Mouse (Mus musculus) cerebellum, adult 9-11 months (tissue): Measurements from ENCODE around the gene Gm37419.

Experiments used
- DNase-seq: peaks from one replicate; pipeline ENCODE4 v3.0.0; 2022

Gene Gm37419

DNA sequence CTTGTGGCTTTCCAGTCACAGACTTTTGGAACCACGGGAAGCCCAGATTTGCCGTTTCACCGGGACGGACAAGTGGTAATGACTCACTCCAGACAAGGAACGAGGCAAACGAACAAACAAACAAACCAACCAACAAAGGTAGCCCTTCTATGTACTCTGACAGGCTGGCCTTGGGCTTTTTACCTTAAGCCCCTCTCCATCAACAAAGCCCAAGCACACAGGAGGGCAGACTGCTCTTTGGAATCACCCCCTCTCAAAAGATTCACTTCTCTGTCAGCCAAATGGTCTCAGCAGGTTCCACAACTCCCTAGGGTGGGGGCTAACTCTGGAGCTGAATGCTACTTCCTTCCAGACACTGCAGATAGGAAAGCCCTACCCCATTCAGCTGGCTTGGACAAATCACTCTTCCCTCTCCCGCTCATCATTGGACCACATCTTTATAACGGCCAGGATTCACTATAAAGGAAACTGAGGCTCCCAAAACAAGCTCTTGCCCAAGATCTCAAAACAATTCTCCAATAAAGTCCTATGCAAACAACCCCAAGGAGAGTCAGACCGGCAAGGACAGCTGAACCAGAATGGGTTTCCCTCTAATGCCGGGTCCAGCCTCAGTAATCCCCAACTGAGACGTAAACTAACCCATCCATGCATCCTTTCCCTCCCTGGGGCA, 7.9 kb upstream of the Gm37419 start:
- peak; percentile 40 for DNase-seq

DNA sequence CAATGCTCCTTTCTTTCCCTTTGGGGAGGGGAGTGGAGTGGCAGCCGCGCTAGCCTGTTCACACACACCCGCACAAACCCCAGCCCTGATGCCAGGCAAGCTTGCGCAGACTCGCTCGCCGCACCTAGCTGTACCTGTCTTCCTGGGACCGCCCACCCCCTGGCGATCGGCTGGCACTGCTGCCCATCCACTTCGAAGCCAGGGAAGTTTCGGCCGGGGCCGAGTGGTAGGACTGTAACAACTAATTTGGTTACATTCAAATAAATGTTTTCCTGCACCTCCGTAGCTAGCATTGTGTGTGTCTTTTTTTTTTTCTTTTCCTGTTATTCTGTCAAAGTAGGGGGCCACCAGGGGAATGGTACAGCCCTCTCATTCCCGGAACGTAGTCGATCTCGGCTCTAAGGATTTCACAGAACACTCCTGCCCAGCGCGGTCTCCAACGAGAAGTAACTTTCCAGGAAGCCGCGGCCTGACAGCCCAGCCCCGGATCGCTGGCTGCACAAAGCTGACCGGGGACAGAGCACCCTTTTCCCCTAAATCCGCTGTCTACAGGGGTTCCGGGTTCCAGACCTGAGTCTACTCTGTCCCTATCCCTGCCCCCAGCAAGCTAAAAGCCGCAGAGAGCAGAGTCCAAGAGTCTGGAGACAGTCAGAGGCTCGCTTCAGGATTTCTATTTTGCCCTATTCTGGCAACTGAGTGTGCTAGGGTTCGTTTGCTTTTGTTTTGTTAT, 7.1 kb upstream of the Gm37419 start:
- DNase-seq, result peak; percentile 65

DNA sequence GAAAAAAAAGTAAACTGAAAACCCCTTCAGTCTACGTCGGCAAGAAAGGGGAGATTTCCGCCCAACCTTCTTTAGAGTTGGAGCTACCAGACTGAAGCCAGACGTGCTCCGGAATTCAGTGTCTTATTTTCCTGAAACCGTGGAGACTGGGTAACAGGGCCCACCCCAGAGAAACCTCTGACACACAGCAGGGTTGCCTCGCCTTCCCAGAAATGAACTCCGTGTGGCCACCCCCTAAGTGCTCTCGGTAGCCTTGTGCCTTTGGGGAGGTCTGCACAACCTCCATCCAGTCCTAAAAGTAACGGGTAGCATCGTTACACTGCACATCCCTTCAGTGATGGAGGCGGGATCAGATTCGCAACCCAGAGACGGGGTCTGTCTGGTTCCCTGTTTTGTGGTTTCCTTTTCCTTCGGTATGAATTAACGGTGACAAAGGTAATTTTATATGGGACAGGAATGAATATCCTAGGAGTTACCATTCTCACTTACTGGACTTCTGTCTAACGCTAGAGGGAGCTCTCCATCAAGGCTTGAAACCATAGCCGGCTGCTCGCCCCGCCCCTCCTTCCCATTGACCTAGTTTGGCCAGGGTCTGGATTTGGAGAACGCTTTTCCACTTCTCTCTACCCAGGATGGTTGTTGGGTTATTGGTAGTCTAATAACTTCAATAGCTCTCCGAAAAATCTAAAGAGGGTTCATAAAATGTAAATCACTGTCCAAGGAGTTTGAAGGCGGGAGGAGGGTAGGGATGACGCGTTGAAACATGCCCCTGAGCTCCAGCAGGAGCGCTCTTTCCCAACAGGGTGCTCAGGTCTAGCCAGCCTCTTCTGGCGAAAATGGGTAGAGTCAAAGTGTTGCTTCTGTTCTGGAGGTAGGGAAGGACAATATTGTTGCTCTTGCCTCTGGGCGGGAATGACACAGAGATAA, 6.1 kb upstream of the Gm37419 start:
- DNase-seq, result peak; percentile 91

DNA sequence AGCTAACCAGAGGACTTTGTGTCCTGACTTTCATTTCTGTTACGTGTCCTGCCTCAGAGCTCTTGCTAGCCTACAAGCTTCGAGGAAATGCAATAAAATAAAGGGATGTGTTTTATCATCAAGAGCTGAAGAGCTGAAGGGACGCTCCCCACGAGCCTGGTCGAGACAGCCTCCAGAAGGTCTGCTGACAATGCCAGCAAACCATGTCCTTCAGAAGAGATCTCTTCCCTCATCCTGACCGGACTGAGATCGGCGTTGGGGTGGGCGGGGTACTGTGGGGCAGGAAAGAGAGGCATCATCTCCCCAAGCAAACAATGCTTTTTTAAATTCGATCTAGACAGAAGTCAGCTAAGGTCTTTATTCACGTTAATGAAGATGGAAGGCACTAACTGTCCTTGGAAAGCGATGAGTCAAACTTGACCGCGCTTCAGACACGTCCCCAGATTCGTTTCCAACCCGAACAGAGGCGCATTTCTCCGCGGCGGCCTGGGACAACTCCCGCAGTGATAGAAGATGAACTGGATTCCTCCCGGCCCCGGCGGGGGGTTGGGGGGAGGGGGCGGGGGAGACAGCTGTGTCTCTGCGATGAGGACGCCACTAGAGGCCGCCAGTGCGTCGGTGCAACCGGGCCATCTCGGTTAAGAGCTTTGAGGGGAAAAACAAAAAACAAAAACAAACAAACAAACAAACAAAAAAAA, 5.2 kb upstream of the Gm37419 start:
- peak; percentile 87 for DNase-seq

DNA sequence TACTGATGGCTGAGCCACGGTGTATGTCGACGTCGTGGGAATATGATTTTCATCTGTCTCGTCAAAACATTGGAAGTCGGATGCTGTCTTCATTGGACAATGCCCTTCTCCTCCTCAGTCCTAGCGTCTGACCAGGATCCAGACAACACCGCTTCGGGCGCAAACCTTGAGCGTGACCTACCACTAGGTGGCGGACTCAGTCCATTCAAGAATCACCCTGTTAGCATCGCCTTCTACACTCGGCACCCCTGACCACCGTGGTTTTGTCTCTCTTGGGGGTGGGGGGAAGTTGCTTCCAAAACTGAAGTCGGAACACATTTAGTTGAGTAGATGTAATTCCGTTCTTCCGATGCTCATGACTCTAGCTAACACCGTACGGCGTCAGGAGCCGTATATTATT, 4.1 kb upstream of the Gm37419 start:
- DNase-seq, result peak; percentile 90

DNA sequence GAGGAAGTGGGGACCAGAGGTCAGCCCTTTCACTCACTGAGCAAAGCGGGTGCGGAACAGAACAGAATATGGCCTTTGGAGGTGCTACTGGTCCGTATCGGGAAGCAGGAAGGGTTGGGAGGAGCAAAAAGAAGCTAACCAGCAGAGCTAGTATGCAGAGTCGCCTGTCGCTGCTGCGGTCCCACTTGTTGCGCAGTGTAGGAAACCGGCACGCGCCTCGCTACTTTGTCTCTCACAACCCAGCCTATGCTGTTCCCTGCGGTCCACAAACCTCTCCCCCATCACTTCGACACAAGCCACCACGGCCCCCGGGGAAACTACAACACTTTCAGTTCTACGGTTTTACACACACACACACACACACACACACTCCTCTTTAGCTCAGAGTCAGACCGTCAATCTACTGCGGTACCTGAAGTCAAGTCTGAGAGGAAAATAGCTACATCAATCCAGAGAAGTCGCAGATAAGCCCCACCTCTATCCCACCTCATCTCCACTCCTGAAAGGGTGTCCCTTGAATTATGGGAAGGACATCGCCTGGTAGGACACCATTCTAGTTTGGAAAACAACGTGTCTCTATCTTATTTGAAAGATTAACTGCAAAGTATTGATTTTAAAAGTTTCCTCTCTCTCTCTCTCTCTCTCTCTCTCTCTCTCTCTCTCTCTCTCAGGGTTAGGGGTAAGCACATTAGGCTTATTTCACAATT, 3.4 kb upstream of the Gm37419 start:
- peak; percentile 73 for DNase-seq

DNA sequence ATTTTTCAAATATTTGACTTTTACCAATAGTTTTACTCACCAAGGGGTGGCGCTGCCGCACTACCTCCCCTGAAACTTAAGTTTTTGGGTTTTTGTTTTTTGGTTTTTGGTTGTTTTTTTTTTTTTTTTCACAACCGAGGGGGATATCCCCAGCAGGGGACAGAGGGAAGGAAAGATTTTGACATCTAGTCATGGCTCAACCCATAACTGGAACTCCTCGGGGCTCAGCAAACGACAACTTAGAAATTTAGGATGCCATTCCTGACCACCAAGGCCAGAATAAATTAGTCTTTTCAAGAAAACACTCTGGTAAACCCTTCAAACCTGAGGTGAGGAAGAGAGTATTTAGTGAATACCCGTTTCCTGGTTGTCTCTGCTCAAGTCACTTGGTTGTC, 2.8 kb upstream of the Gm37419 start:
- peak; percentile 46 for DNase-seq

DNA sequence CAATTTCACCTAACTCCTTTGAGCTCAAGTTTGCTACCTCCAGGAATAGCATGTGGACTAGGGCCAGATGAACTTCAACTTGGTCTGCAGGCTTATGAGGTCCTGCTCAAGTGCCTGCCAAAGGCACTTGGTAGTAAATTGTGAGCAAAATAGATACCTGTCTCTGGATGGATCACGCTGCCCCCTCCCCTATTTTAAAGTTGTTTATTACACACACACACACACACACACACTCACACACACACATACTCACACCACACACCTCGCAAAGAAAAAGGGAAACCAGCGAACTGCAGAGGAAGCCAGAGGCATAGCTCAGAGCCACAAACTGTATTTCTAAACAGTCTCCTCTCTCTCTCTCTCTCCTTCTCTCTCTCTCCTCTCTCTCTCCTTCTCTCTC, 2.1 kb upstream of the Gm37419 start:
- peak; percentile 45 for DNase-seq

DNA sequence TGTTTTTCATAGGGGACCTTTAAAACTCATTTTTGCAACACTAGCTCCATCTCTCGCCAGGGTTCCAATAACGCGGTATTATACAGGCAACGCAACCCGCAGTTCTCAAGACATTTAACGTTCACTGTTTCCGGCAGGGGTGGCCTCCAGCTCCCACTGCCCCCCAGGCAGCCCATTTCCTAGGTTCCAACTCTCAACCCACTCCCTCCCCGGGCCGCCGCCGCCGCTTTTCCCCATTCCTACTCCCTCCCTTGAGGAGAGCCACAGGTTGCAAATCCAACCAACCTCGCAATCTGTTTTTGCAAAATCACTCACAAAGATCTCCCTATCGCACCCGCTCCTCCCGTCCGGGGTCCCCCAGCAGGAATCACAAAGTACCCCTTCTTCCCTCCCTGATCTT, 1.4 kb upstream of the Gm37419 start:
- peak; percentile 73 for DNase-seq

DNA sequence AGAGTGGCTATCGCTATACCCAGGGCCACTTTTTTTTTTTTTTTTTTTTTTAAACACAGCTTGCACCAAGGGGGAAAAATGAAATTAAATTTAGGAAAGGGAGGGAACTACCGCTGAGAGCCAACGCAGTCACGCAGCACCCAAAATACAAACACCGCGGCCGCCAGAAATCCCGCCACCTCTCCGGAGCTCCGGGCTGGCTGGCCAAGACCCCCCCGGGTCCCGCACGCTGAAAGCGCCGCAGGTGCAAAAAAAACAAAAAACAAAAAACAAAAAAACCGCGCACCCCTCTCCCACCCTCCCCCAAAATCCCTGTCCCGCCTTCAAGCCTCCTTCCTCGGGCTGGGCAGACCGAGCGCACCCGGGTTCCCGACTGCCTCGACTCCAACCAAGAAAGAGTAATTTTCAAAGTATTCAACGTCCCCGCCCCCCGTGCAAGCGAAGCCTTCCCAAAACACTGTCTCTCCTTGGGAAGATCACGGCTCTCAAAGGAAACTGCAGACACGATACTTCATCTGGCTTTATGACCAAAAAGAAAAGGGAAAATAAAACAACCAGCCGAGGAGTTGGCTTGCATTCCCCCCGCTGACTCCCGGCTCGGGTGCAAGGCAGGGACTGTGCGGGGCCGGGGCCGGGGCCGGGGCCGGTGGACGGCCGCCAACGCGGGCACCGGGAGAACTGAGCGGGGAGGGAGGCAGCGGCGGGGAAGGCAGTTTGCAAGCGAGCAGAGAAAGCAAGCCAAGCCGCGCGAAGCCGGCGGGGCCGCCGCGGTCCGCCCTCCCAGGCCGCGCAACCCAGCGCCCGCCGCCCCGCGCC, 733 bp upstream of the Gm37419 start:
- peak; percentile 78 for DNase-seq

DNA sequence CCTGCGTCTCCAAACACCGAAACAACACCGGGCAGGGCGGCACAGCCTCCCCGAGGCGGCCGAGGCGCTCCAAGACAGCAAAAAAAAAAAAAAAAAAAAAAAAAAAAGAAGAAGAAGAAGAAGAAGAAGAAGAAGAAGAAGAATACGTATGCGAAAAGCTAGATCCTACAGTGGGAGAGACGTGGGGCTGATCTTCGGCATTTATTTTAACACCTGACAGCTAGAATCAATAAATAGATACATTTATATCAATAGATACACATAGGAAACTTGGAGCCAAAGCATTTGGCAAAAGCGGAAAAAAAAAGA, 171 bp upstream of the Gm37419 start:
- no peak for DNase-seq

DNA sequence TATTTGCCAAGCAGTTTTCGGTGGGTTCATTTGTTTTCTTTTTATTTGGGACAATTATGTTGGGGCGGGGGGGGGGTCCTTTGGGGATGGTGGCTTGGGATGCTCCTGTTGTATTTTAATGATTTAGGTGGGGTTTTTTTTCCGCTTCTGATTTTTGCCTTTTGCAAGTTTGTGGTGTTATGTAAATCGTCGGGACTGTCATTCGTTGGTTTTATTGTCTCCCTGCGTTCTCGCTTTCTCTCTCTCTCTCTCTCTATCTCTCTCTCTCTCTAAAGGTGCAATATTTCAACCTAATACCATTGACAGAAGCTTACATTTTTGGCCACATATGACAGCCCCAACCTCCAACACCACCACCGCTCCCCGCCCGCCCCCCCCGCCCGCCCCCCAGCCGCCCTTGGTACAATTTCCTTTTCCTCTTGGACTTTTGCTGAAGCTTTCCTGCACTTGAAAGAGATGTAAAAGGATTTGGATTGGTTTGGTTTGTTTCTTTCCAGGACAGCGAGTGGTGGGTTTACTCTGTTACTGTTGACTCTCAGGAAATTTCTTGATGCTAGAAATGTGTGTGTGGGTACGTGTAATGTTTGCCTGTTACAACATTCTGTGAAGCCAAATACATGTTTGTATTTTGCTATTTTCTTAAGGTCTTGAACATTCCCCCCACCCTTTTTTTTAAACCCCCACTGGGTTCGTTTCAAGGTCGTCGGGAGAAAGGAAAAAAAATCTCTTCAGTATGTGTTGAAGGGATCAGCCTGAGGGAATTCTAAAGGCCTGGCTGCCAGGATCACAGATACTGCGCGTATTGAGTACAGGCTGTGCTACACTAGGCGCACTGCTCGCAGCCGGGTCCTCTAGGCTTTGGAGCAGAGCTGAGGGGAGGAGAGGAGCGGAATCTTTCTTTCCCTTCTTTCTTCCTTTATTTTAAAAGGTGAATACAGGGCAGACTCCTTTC, 1.2 kb downstream of the Gm37419 start:
- DNase-seq, result peak; percentile 79

DNA sequence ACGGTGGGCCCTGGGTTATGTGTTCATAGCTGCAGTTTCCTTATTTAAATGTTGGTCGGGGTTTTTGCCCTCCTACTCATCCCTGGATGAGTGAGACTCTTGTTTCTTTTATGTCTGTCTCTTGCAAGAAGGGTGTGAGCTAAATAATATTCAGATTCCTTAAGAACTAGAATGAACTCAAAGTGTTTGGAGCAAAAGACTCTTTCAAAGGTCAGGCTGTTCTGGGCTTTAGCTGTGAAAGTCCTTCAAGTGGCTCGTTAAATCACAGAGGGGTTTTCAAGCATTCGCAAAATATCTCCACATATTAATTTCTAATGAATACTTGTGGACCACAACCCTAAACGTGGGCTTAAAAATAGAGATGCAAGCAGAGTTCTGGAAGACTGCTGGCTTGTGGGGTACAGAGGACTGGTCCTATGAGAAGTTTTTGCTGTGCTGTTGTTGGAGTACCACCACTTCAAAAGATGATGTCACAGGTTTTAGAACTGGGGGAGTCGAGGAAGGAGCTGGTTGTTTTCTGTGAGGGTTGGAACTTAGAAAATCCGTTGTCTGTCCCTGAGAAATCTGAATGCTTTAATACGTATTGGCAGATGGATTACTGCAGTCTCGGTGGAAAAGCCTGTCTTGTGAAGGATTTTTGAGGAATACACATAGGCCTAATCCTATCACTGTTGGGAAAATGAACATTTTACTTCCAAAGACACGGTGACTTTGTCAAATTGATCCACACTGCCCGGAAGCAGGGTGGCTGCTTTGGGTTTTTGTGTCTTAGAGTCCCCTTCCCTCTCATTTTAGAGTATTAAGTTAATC, 2.1 kb downstream of the Gm37419 start:
- DNase-seq, result peak; percentile 22

DNA sequence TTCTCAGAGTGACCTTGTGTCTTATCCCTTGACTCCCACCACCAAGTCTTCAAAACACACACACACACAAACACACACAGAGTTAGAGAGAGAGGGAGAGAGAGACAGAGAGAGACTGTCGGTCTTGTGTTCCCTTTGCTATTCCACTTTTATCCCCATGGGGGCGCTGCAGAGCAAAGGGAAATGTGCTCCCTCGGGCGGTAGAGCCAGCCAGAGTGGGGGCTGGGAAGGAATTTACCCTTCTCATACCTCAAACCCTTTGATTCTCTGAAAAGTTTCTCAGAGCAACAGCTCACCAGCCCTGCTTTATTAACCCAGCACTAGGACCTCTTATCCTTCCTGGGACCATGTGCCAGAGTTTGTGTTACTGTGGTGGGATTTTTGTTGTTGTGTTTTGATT, 2.9 kb downstream of the Gm37419 start:
- peak; percentile 91 for DNase-seq

DNA sequence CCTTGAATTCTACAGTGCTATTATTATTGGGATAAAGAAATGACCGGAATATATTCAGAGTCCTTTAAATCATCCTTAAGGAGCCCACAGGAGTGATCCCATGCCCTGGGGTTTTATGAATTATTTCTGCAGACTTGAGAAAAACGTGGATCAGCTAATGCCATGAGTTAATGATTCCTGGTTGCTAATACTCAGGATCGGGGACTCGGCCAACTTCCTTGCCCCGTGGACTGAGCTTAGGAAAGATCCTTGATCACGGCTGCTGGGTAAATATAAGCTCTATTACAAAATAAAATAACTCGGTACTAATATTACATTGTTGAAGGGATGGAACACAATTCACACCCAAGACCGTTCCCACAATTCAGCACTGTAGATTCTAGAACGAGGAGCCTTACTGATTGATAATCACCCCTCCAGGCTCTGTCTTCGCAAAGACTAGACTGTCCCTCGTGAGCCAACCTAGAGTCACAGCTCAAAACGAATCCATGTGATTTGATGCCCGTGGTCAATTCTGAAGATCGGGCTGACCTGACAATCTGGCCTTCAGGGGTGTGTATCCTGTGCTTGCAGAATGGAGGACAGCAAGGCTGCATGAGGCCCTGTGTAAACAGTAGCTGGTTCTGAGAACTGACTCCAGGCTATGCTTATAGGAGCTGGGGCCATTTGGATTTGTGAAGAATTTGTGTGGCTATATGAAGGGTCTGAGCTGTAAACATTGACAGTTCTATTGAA, 3.7 kb downstream of the Gm37419 start:
- no peak for DNase-seq

DNA sequence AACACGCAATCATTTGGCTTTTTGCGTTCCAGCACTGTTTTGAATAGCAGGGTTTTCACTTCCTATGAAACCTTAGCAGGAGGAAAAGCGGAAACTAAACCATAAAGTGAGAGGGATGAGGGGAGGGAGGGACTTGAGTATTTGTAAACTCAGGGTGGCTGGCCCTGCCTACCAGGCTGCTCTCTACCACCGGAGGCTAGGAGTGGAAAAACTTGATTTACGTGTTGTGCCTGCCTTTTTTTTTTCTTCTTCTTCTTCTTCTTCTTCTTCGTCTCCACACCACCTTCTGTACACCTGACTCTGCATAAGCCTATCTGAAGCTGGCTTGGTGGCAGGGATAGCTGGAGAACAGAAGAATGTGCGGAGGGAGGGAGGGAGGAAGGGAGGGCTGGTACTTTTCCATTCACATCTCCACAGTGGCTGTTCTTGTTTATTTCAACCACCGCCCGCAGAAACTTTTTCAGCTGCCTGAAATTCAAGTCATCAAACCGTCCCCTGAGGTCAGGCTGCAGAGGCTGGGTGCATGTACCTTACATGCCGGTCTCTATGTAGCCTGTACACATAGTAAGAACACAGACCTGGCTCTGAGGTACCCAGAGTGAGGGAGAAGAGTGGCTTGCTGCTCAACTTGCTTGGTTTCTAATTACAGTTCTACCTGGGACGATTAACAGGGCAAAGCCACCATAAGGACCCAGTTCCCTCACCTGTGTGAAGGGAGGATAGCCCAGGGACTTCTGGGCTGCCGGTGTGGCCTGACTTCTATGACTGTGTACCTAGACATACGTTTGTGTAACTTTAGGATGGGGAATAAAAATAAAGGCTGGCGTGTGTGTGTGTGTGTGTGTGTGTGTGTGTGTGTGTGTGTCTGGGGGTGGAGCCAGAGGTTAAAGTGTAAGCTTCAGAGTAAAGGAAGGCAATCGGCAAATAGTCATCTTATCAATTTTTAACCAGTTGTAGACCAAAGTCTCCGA, 5.4 kb downstream of the Gm37419 start:
- DNase-seq, result peak; percentile 47

DNA sequence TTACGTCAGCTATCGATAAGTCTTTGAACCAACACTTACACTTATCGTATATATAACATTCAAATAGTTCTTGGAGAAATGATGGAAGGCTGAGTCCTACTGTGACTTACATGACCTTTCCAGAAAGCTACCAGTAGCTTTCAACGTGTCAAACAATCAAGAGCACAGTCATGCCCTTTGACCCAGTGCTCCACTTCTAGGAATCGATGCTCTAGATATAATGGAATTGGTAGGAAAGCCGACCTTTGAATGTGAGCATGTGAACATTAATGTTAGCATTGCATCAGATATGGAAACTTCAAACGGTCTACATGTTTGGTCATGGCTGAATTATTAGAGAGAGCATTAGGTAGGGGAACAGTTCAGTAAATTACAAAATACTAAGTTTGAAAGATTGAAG, 8.1 kb downstream of the Gm37419 start:
- DNase-seq, result no peak

DNA sequence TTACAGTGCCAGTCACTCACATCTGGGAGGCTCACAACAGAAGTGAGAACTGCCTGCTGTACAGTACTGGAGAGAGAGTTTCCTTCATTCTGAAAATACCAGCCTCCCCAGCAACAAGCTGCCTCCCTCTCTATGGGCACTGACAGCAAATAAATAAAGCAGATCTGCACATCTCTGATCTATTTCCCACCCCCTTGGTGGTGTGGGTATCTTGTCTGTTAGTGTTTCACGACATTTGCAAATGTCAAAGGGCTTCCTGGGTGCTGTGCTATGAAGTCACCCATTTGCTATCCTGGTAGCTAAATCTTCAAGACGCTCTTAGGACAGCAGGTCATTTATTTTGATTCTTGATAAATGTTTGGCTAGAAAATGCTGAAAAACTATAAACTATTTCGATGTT, 8.9 kb downstream of the Gm37419 start:
- DNase-seq, result no peak
